Mouse (Mus musculus) right cerebral cortex, postnatal 4 days (tissue): Measurements from ENCODE around the gene Ust.

Experiments used
- DNase-seq: peaks from one replicate; pipeline ENCODE4 v3.0.0-alpha.2; 2022

Gene Ust

GRCm38 (mm10) chr10:8309435-8309834 is 209.2 kb downstream of the Ust start:
- DNase-seq = no peak

- no peak for DNase-seq
Measured at GRCm38 (mm10) chr10:8304211-8304610, 214.4 kb downstream of the Ust start.

GRCm38 (mm10) chr10:8299166-8299565 is 219.5 kb downstream of the Ust start:
- DNase-seq = no peak

GRCm38 (mm10) chr10:8297214-8297613 is 221.4 kb downstream of the Ust start:
- no peak for DNase-seq

GRCm38 (mm10) chr10:8290661-8291060 is 228.0 kb downstream of the Ust start:
- DNase-seq = no peak

GRCm38 (mm10) chr10:8287350-8287791 is 231.3 kb downstream of the Ust start:
- DNase-seq = no peak

- DNase-seq = no peak
Measured at GRCm38 (mm10) chr10:8283991-8284390, 234.6 kb downstream of the Ust start.

- DNase-seq = no peak
Measured at GRCm38 (mm10) chr10:8277094-8277493, 241.5 kb downstream of the Ust start.

GRCm38 (mm10) chr10:8269681-8270080 is 248.9 kb downstream of the Ust start:
- no peak for DNase-seq

GRCm38 (mm10) chr10:8259716-8260115 is 258.9 kb downstream of the Ust start:
- DNase-seq = no peak

GRCm38 (mm10) chr10:8250005-8250404 is 268.6 kb downstream of the Ust start:
- no peak for DNase-seq

- peak; percentile 81 for DNase-seq
Measured at GRCm38 (mm10) chr10:8242336-8242735, 276.3 kb downstream of the Ust start.

- no peak for DNase-seq
Measured at GRCm38 (mm10) chr10:8240703-8241102, 277.9 kb downstream of the Ust start.

- DNase-seq = peak; percentile 92
Measured at GRCm38 (mm10) chr10:8240242-8240641, 278.4 kb downstream of the Ust start.

- DNase-seq = no peak
Measured at GRCm38 (mm10) chr10:8236780-8237571, 281.6 kb downstream of the Ust start.

GRCm38 (mm10) chr10:8233148-8233901 is 285.3 kb downstream of the Ust start:
- no peak for DNase-seq

GRCm38 (mm10) chr10:8232535-8232934 is 286.1 kb downstream of the Ust start:
- DNase-seq = no peak

GRCm38 (mm10) chr10:8228375-8228743 is 290.3 kb downstream of the Ust start:
- no peak for DNase-seq

- DNase-seq = peak; percentile 8
Measured at GRCm38 (mm10) chr10:8227705-8228374, 290.8 kb downstream of the Ust start.

- no peak for DNase-seq
Measured at GRCm38 (mm10) chr10:8226650-8227049, 292.0 kb downstream of the Ust start.

- DNase-seq = no peak
Measured at GRCm38 (mm10) chr10:8224641-8225040, 294.0 kb downstream of the Ust start.

GRCm38 (mm10) chr10:8224046-8224445 is 294.6 kb downstream of the Ust start:
- no peak for DNase-seq

- no peak for DNase-seq
Measured at GRCm38 (mm10) chr10:8216946-8217345, 301.7 kb downstream of the Ust start.

GRCm38 (mm10) chr10:8215181-8215580 is 303.4 kb downstream of the Ust start:
- no peak for DNase-seq
